Mouse (Mus musculus): Measurements from ENCODE around the gene Slc25a42. TPM values are rescaled to one million over a fixed set of nuclear protein-coding genes. Genes with fewer than 3 reads are reported as not detected.

Slc25a42 gene
- polyA plus RNA-seq, 1 experiment from 2014 or later: 7.1 TPM

DNA sequence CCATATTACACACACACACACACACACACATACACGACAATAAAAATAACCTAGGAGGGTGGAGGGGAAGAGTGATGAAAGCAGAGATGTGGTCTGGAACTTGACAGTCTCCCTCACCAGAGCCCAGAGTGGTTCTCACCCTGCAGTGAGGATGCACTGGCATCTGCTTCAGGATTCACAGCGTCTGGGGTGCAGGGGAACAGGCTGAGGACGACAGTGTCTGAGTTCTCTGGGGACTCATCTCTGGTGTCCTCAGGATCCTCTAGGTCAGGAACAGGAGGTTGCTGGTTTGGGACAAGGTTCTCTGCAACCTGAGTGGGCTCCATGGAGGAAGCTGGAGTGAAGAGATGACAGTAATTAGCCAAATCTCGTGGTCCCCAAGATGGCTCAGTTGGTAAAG, 74.2 kb downstream of the Slc25a42 start:
- Histone ChIP-seq H3K9ac (ENCODE audit: low read depth, low read length) (peak overlapping the region; percentile 65; the same call in 1 of the 2 replicates), H3K36me3 (ENCODE audit: control insufficient read depth, insufficient read depth, low read length) (peaks cover 16% of the 10 kb centered on the region), H3K4me2 (peak overlapping the region; percentile 76), H3K9me3 (ENCODE audit: control insufficient read depth, low read length) (no peaks in the 10 kb centered on the region), H3K27ac (ENCODE audit: low read depth, low read length) (no peak overlapping the region), H3K27me3 (replicated peaks; ENCODE audit: control insufficient read depth, insufficient read depth, low read length) (no peaks in the 10 kb centered on the region), H3K4me3 (ENCODE audit: low read depth, low read length) (peak overlapping the region; percentile 88), H3K4me1 (replicated peaks; ENCODE audit: control insufficient read depth, insufficient read depth, low read length) (peaks cover 16% of the 10 kb centered on the region)
- ATAC-seq (replicated peaks; ENCODE audit: low FRiP score) (no peak), DNase-seq (ENCODE audit: low spot score) (no peak)
- WGBS: 80% methylated on average over 4 of the region's 4 CpGs

DNA sequence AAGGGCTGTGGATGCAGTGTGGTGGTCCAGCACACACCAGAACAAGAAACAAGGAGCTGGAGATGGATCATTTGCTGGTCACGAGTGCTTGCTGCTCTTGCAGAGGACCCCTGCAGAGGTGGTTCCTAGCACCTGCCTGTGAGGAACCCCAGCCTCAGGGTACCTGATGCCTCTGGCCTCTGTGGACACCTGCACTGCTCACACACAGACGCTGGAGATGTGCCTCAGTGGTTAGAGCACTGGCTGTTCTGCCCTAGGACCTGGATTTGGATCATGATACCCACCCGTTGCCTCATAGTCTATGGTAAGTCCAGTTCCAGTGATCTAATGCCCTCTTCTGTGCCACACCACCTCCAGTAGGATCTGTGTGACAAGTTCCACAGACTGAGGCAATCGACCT, 75.5 kb downstream of the Slc25a42 start:
- H3K36me3 ChIP-seq (ENCODE audit: control insufficient read depth, insufficient read depth, low read length): peaks cover 13% of the 10 kb centered on the region; the same call in 1 of the 2 replicates

DNA sequence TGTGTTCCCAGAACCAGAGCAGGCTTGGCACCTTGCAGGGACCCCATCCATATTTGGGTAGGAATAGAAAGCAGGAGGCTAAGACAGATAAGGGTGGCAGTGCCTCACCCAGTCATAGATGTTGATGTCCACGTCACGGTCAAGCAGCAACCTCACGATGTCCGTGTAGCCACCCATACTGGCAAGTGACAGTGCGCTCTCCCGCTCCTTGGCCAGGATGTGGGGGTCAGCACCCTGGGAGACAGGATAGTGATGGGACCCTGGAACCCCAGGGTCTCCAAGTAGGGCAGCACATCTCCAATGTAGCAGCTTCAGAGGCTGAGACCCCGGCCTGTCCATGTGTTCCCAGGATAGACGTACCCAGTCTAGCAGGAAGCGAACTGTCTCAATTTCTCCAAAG, 77.2 kb downstream of the Slc25a42 start:
- WGBS: 81% methylated on average over 9 of the region's 9 CpGs
- Histone ChIP-seq H3K4me3 (ENCODE audit: low read depth, low read length) (no peak overlapping the region), H3K4me2 (no peak overlapping the region), H3K9me3 (ENCODE audit: control insufficient read depth, low read length) (no peaks in the 10 kb centered on the region), H3K4me1 (replicated peaks; ENCODE audit: control insufficient read depth, insufficient read depth, low read length) (peaks cover 21% of the 10 kb centered on the region), H3K27me3 (replicated peaks; ENCODE audit: control insufficient read depth, insufficient read depth, low read length) (no peaks in the 10 kb centered on the region), H3K27ac (ENCODE audit: low read depth, low read length) (no peak overlapping the region), H3K9ac (ENCODE audit: low read depth, low read length) (no peak overlapping the region), H3K36me3 (ENCODE audit: control insufficient read depth, insufficient read depth, low read length) (peaks cover 13% of the 10 kb centered on the region; the same call in 1 of the 2 replicates)
- no peak for ATAC-seq (replicated peaks; ENCODE audit: low FRiP score)
- no peak for DNase-seq (ENCODE audit: low spot score)

More for the DNA sequence above, 75.5 kb downstream of the Slc25a42 start:
- Histone ChIP-seq H3K4me2 (no peak overlapping the region), H3K9me3 (ENCODE audit: control insufficient read depth, low read length) (no peaks in the 10 kb centered on the region), H3K9ac (ENCODE audit: low read depth, low read length) (no peak overlapping the region), H3K4me1 (replicated peaks; ENCODE audit: control insufficient read depth, insufficient read depth, low read length) (peaks cover 28% of the 10 kb centered on the region), H3K4me3 (ENCODE audit: low read depth, low read length) (no peak overlapping the region), H3K27ac (ENCODE audit: low read depth, low read length) (no peak overlapping the region), H3K27me3 (replicated peaks; ENCODE audit: control insufficient read depth, insufficient read depth, low read length) (no peaks in the 10 kb centered on the region)
- DNase-seq (ENCODE audit: low spot score) (no peak), ATAC-seq (replicated peaks; ENCODE audit: low FRiP score) (no peak)
- WGBS: 77% methylated on average over 4 of the region's 4 CpGs

Other genes starting within 250 kb of the Slc25a42 start
- 72.6 and 75.3 TPM in 2 replicates for gene Gatad2a, start 215.9 kb downstream of the Slc25a42 start, polyA plus RNA-seq (2014; fragmentation: Nextera tagmentation; extraction: Ambion mirVana)
- 42.1 and 46.5 TPM in 2 replicates for gene Mau2, start 169.6 kb downstream of the Slc25a42 start, polyA plus RNA-seq (2014; fragmentation: Nextera tagmentation; extraction: Ambion mirVana)
- 30.8 and 32.4 TPM in 2 replicates for gene Sugp1, start 169.5 kb downstream of the Slc25a42 start, polyA plus RNA-seq (2014; fragmentation: Nextera tagmentation; extraction: Ambion mirVana)
- gene Tm6sf2, start 139.4 kb downstream of the Slc25a42 start, polyA plus RNA-seq (2014; fragmentation: Nextera tagmentation; extraction: Ambion mirVana): 0.60 and 0.82 TPM in 2 replicates
- 0.27 and 0.64 TPM in 2 replicates for gene Hapln4, start 128.8 kb downstream of the Slc25a42 start, polyA plus RNA-seq (2014; fragmentation: Nextera tagmentation; extraction: Ambion mirVana)
- 0.08 and 0.15 TPM in 2 replicates for gene Ncan, start 91.4 kb downstream of the Slc25a42 start, polyA plus RNA-seq (2014; fragmentation: Nextera tagmentation; extraction: Ambion mirVana)
- 32.9 and 35.4 TPM in 2 replicates for gene Nr2c2ap, start 81.0 kb downstream of the Slc25a42 start, polyA plus RNA-seq (2014; fragmentation: Nextera tagmentation; extraction: Ambion mirVana)
- gene Rfxank, start 73.2 kb downstream of the Slc25a42 start, polyA plus RNA-seq (2014; fragmentation: Nextera tagmentation; extraction: Ambion mirVana): 15.2 and 16.7 TPM in 2 replicates
- 38.6 and 46.2 TPM in 2 replicates for gene Borcs8, start 72.8 kb downstream of the Slc25a42 start, polyA plus RNA-seq (2014; fragmentation: Nextera tagmentation; extraction: Ambion mirVana)
- gene Mef2b, start 72.6 kb downstream of the Slc25a42 start, polyA plus RNA-seq (2014; fragmentation: Nextera tagmentation; extraction: Ambion mirVana): 0.45 and 0.51 TPM in 2 replicates
- 53.1 and 53.4 TPM in 2 replicates for gene Tmem161a, start 39.9 kb downstream of the Slc25a42 start, polyA plus RNA-seq (2014; fragmentation: Nextera tagmentation; extraction: Ambion mirVana)
- 33.0 and 40.8 TPM in 2 replicates for gene Sugp2, start 21.9 kb upstream of the Slc25a42 start, polyA plus RNA-seq (2014; fragmentation: Nextera tagmentation; extraction: Ambion mirVana)
- gene Armc6, start 22.2 kb upstream of the Slc25a42 start, polyA plus RNA-seq (2014; fragmentation: Nextera tagmentation; extraction: Ambion mirVana): 34.8 and 35.0 TPM in 2 replicates
- 33.9 and 37.9 TPM in 2 replicates for gene Homer3, start 70.5 kb upstream of the Slc25a42 start, polyA plus RNA-seq (2014; fragmentation: Nextera tagmentation; extraction: Ambion mirVana)
- 56.5 and 59.1 TPM in 2 replicates for gene Ddx49, start 90.2 kb upstream of the Slc25a42 start, polyA plus RNA-seq (2014; fragmentation: Nextera tagmentation; extraction: Ambion mirVana)
- 281 and 298 TPM in 2 replicates for gene Cope, start 90.2 kb upstream of the Slc25a42 start, polyA plus RNA-seq (2014; fragmentation: Nextera tagmentation; extraction: Ambion mirVana)
- gene Cers1, start 103.5 kb upstream of the Slc25a42 start, polyA plus RNA-seq (2014; fragmentation: Nextera tagmentation; extraction: Ambion mirVana): 1.1 and 1.2 TPM in 2 replicates
- gene Gdf1, start 117.5 kb upstream of the Slc25a42 start, polyA plus RNA-seq (2014; fragmentation: Nextera tagmentation; extraction: Ambion mirVana): 1.6 and 2.6 TPM in 2 replicates
- gene Upf1, start 141.0 kb upstream of the Slc25a42 start, polyA plus RNA-seq (2014; fragmentation: Nextera tagmentation; extraction: Ambion mirVana): 21.1 and 23.7 TPM in 2 replicates
- 0.43 and 0.48 TPM in 2 replicates for gene Comp, start 161.3 kb upstream of the Slc25a42 start, polyA plus RNA-seq (2014; fragmentation: Nextera tagmentation; extraction: Ambion mirVana)
- gene Crtc1, start 227.3 kb upstream of the Slc25a42 start, polyA plus RNA-seq (2014; fragmentation: Nextera tagmentation; extraction: Ambion mirVana): 11.3 and 13.1 TPM in 2 replicates